Mouse (Mus musculus) megakaryocyte-erythroid progenitor cell, adult 5-6 weeks (primary cell): ENCODE measurements around the gene Tecta. TPM values are rescaled to one million over a fixed set of nuclear protein-coding genes. Genes with fewer than 3 reads are reported as not detected.
A peak's percentile ranks its signal among the peaks of the same experiment; 100 is the strongest.

Experiments
- ATAC-seq: replicated peaks from 2 replicates; pipeline ENCODE4 v1.8.0; 2016; ENCODE audit warnings: mild to moderate bottlenecking, inconsistent platforms; ENCODE audit not compliant: severe bottlenecking, poor library complexity, low FRiP score, low TSS enrichment
- total RNA-seq, 2 experiments: library from RNA; stranded (forward) in 1 of 2; stranded (reverse) in 1 of 2; fragments of 200-1000, 215-1000 nt in 1 of 2; fragments of >200 nt in 1 of 2; fragmentation: Nextera tagmentation in 1 of 2; gene quantifications; 2 replicates each; pipeline ENCODE4 v1.2.3; 2014 to 2017

The Tecta gene
- total RNA-seq (2014; fragmentation: Nextera tagmentation) (not detected in 2 replicates), total RNA-seq (2017) (not detected in 2 replicates)

GRCm38 (mm10) chr9:42399829-42400228 is at the start of gene Tecta:
Gene Tecta (minus strand): TSS chr9:42399929.
- no peak for ATAC-seq

GRCm38 (mm10) chr9:42449043-42449442 is 49.3 kb upstream of the Tecta start:
- no peak for ATAC-seq

GRCm38 (mm10) chr9:42442100-42442499 is 42.4 kb upstream of the Tecta start:
- ATAC-seq = no peak

- ATAC-seq = no peak
Measured at GRCm38 (mm10) chr9:42441234-42441633, 41.5 kb upstream of the Tecta start.

GRCm38 (mm10) chr9:42439446-42439845 is 39.7 kb upstream of the Tecta start:
- no peak for ATAC-seq

GRCm38 (mm10) chr9:42432155-42432554 is 32.4 kb upstream of the Tecta start:
- peak; percentile 60; the same call in 1 of the 2 replicates for ATAC-seq

- ATAC-seq = no peak
Measured at GRCm38 (mm10) chr9:42431606-42432005, 31.9 kb upstream of the Tecta start.

- ATAC-seq = peak; percentile 53; the same call in 1 of the 2 replicates
Measured at GRCm38 (mm10) chr9:42428060-42428924, 28.6 kb upstream of the Tecta start.

GRCm38 (mm10) chr9:42426661-42427358 is 27.1 kb upstream of the Tecta start:
- ATAC-seq = no peak

GRCm38 (mm10) chr9:42423649-42424048 is 23.9 kb upstream of the Tecta start:
- 0 out of 2 replicates have a peak, but pooled peaks have one; percentile 57 for ATAC-seq

- no peak for ATAC-seq
Measured at GRCm38 (mm10) chr9:42419687-42420086, 20.0 kb upstream of the Tecta start.

GRCm38 (mm10) chr9:42418786-42419185 is 19.1 kb upstream of the Tecta start:
- ATAC-seq = no peak

- ATAC-seq = no peak
Measured at GRCm38 (mm10) chr9:42417352-42417952, 17.7 kb upstream of the Tecta start.

GRCm38 (mm10) chr9:42415184-42415583 is 15.5 kb upstream of the Tecta start:
- ATAC-seq = no peak

- no peak for ATAC-seq
Measured at GRCm38 (mm10) chr9:42413345-42413744, 13.6 kb upstream of the Tecta start.

- ATAC-seq = no peak
Measured at GRCm38 (mm10) chr9:42411296-42411695, 11.6 kb upstream of the Tecta start.

GRCm38 (mm10) chr9:42405736-42406135 is 6.0 kb upstream of the Tecta start:
- no peak for ATAC-seq

- no peak for ATAC-seq
Measured at GRCm38 (mm10) chr9:42401486-42401885, 1.8 kb upstream of the Tecta start.

GRCm38 (mm10) chr9:42396141-42396540 is 3.6 kb downstream of the Tecta start:
- no peak for ATAC-seq

GRCm38 (mm10) chr9:42394903-42395302 is 4.8 kb downstream of the Tecta start:
- no peak for ATAC-seq
